Mouse (Mus musculus) right cerebral cortex, adult 18-20 months (tissue): ENCODE measurements at regions not wholly inside any gene's neighbourhood (a gene's known extent, or its start where the extent isn't known, plus 50 kb on each side); places are given as distances from the start of the nearest gene placed in this dataset.

Experiments
- DNase-seq: peaks from one replicate; pipeline ENCODE4 v3.0.0; 2022; ENCODE audit warnings: mixed read lengths

- DNase-seq: no peak
These were observed 347.4 kb upstream of the Id2 start for GRCm38 (mm10) chr12:25444355-25444754.

- DNase-seq: no peak
These were observed 342.1 kb upstream of the Id2 start for GRCm38 (mm10) chr12:25439029-25439551.

- no peak for DNase-seq
These were observed 341.5 kb upstream of the Id2 start for GRCm38 (mm10) chr12:25438217-25439028.

- DNase-seq: no peak
These were observed 340.6 kb upstream of the Id2 start for GRCm38 (mm10) chr12:25437556-25437955.

GRCm38 (mm10) chr12:25436220-25436911, 339.4 kb upstream of the Id2 start:
- no peak for DNase-seq

GRCm38 (mm10) chr12:25432796-25433195, 335.9 kb upstream of the Id2 start:
- no peak for DNase-seq

- DNase-seq: no peak
These were observed 334.0 kb upstream of the Id2 start for GRCm38 (mm10) chr12:25430911-25431310.

- no peak for DNase-seq
These were observed 331.1 kb upstream of the Id2 start for GRCm38 (mm10) chr12:25427911-25428642.

GRCm38 (mm10) chr12:25417336-25417735, 320.4 kb upstream of the Id2 start:
- no peak for DNase-seq

GRCm38 (mm10) chr12:25416571-25416970, 319.6 kb upstream of the Id2 start:
- no peak for DNase-seq

- DNase-seq: no peak
These were observed 318.7 kb upstream of the Id2 start for GRCm38 (mm10) chr12:25415641-25416040.

- no peak for DNase-seq
These were observed 318.3 kb upstream of the Id2 start for GRCm38 (mm10) chr12:25415232-25415631.

GRCm38 (mm10) chr12:25407301-25407700, 310.4 kb upstream of the Id2 start:
- no peak for DNase-seq

GRCm38 (mm10) chr12:25400326-25400725, 303.4 kb upstream of the Id2 start:
- DNase-seq: no peak

- DNase-seq: no peak
These were observed 301.8 kb upstream of the Id2 start for GRCm38 (mm10) chr12:25398726-25399125.

- DNase-seq: no peak
These were observed 297.4 kb upstream of the Id2 start for GRCm38 (mm10) chr12:25394326-25394725.

GRCm38 (mm10) chr12:25393501-25393900, 296.6 kb upstream of the Id2 start:
- no peak for DNase-seq

GRCm38 (mm10) chr12:25389202-25389601, 292.3 kb upstream of the Id2 start:
- no peak for DNase-seq

- DNase-seq: no peak
These were observed 290.9 kb upstream of the Id2 start for GRCm38 (mm10) chr12:25387791-25388280.

GRCm38 (mm10) chr12:25382961-25383360, 286.0 kb upstream of the Id2 start:
- DNase-seq: no peak

GRCm38 (mm10) chr12:25382475-25382874, 285.5 kb upstream of the Id2 start:
- no peak for DNase-seq

- DNase-seq: no peak
These were observed 284.7 kb upstream of the Id2 start for GRCm38 (mm10) chr12:25381619-25382018.

GRCm38 (mm10) chr12:25379996-25380395, 283.1 kb upstream of the Id2 start:
- DNase-seq: no peak
